Mouse (Mus musculus): ENCODE results near the gene Gbp7.
A peak's percentile ranks its signal among the peaks of the same experiment; 100 is the strongest.
"Not testable (repeated sequence)": the region's sequence is repeated elsewhere in the genome, so short reads cannot be mapped to it uniquely, and the experiment has no call there.

Gene Gbp7

GRCm38 (mm10) chr3:142530087-142530953, at the start of gene Gbp7:
Gene Gbp7, plus strand, starts transcription at chr3:142530342.
- DNase-seq (ENCODE audit: low spot score in 2 of 2) = peak in 1 of 2 experiments; percentile 28

GRCm38 (mm10) chr3:142490465-142490864, 39.7 kb upstream of the Gbp7 start:
- peak; percentile 31 to 71 for DNase-seq (ENCODE audit: low spot score in 2 of 2)

GRCm38 (mm10) chr3:142493536-142494061, 36.5 kb upstream of the Gbp7 start, which contains the start of gene Gbp5:
Gene Gbp5, plus strand, starts transcription at chr3:142493978.
- DNase-seq (ENCODE audit: low spot score in 2 of 2) = peak in 1 of 2 experiments; percentile 72

GRCm38 (mm10) chr3:142495146-142495655, 34.9 kb upstream of the Gbp7 start:
- no peak for DNase-seq (ENCODE audit: low spot score in 2 of 2)

GRCm38 (mm10) chr3:142496113-142497101, 33.7 kb upstream of the Gbp7 start:
- DNase-seq (ENCODE audit: low spot score in 2 of 2) = no peak

- DNase-seq (ENCODE audit: low spot score in 2 of 2) = no peak
Measured at GRCm38 (mm10) chr3:142497123-142497841, 32.9 kb upstream of the Gbp7 start.

- no peak for DNase-seq (ENCODE audit: low spot score in 2 of 2)
Measured at GRCm38 (mm10) chr3:142498941-142499340, 31.2 kb upstream of the Gbp7 start.

GRCm38 (mm10) chr3:142528116-142528515, 2.0 kb upstream of the Gbp7 start:
- DNase-seq (ENCODE audit: low spot score in 2 of 2) = no peak

GRCm38 (mm10) chr3:142529597-142529996, 545 bp upstream of the Gbp7 start:
- DNase-seq (ENCODE audit: low spot score in 2 of 2) = no peak

- DNase-seq (ENCODE audit: low spot score in 2 of 2) = no peak
Measured at GRCm38 (mm10) chr3:142531595-142531994, 1.5 kb downstream of the Gbp7 start.

- DNase-seq (ENCODE audit: low spot score in 2 of 2) = no peak
Measured at GRCm38 (mm10) chr3:142533185-142533584, 3.0 kb downstream of the Gbp7 start.

- no peak for DNase-seq (ENCODE audit: low spot score in 2 of 2)
Measured at GRCm38 (mm10) chr3:142535667-142536066, 5.5 kb downstream of the Gbp7 start.

- no peak for DNase-seq (ENCODE audit: low spot score in 2 of 2)
Measured at GRCm38 (mm10) chr3:142541391-142541790, 11.2 kb downstream of the Gbp7 start.

- DNase-seq (ENCODE audit: low spot score in 2 of 2) = not testable (repeated sequence)
Measured at GRCm38 (mm10) chr3:142542776-142543175, 12.6 kb downstream of the Gbp7 start.

- no peak for DNase-seq (ENCODE audit: low spot score in 2 of 2)
Measured at GRCm38 (mm10) chr3:142546690-142547089, 16.5 kb downstream of the Gbp7 start.

- no peak for DNase-seq (ENCODE audit: low spot score in 2 of 2)
Measured at GRCm38 (mm10) chr3:142550052-142550676, 20.0 kb downstream of the Gbp7 start.

GRCm38 (mm10) chr3:142554601-142555000, 24.5 kb downstream of the Gbp7 start:
- DNase-seq (ENCODE audit: low spot score in 2 of 2) = no peak

GRCm38 (mm10) chr3:142555623-142556022, 25.5 kb downstream of the Gbp7 start:
- DNase-seq (ENCODE audit: low spot score in 2 of 2) = no peak

- DNase-seq (ENCODE audit: low spot score in 2 of 2) = no peak
Measured at GRCm38 (mm10) chr3:142559632-142560228, 29.6 kb downstream of the Gbp7 start, which contains the start of gene Gbp3. Gene Gbp3, plus strand, starts transcription at chr3:142560026.

Measured in urinary bladder, postnatal 4 days (tissue).